Mouse (Mus musculus) thymus, postnatal 14 days (tissue): ENCODE data around the gene Dlec1.

Experiments
- DNase-seq: peaks from one replicate; pipeline ENCODE4 v3.0.0; 2021

The Dlec1 gene

DNA sequence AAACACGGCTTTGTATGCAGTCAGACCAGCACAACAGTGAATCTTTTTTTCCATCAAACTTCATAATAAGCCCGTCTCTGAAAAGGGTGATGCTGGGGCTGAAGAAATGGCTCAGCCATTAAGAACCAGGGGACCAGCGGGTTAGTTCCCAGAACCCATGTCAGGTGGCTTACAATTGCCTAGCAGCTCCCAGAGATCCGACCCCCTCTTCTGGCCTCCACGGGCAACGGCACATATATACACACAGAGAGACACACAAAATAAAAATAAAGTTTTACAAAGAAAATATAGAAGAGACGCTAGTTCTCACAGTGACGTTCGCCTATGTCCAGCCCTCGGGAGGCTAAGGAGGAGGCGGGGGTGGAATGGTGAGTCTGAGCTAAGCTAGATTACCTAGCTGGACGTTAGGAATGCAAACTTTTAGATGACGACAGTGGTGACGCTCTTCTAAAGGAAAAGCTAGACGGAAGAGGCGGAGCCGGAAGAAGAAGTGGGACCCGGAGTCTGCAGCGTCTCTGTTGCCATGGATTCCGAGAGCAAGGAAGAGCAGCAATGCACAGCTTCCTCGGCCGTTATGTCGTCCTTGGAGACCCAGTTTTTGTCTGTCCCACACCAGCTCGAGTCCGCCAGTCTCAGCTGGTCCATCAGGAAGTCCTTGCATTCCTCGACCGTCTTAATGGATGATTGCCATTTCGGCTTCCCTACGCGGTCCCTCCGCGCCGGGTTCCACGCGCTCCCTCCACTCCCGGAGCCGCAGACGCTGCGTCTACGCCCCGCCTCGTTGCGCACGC, at the start of gene Dlec1:
Gene Dlec1, plus strand, starts transcription at position 487 of the 791 bp plus-strand sequence.
- DNase-seq: peak; percentile 79

DNA sequence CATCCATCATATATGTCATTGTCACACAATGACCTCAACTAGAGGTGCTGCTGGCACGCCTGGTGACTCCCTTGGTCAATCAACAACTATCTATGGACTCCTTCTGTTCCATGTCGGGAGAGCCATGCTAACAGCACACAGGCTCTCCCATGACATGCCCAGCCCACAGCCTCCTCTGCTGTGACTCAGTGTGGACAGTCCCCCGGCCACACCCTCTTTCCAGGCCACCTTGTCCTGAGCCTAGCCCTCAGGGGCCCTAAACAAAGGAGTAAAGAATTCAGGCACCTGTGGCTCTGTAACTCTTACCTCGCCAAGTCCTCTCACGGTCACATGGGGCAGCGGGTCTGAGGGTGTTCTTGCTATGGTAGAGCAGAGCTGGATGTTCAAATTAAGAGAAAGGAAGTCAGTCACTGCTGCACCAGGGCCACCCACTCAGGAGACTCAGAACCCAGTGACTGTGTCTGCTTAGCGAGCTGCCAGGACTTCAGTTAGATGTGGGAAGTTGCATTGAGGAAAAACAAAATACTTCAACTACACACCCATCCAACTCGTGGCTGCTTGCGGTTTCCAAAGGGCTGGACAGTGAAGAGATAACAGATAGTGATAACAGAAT, 48.2 kb upstream of the Dlec1 start:
- no peak for DNase-seq

DNA sequence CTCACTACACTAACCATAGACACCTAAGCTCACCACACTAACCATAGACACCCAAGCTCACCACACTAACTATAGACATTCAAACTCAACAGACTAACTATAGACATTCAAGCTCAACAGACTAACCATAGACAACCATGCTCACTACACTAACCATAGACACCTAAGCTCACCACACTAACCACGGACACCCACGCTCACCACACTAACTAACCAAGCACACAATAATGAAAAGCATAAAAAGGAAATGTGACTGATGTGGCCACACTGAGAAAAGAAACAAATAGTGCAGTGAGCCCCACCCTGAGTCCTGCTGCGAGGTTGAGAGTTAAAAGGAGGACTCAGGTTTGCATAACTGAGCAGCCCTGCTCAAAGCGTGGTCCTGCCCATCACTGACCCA, 46.9 kb upstream of the Dlec1 start:
- DNase-seq: no peak

DNA sequence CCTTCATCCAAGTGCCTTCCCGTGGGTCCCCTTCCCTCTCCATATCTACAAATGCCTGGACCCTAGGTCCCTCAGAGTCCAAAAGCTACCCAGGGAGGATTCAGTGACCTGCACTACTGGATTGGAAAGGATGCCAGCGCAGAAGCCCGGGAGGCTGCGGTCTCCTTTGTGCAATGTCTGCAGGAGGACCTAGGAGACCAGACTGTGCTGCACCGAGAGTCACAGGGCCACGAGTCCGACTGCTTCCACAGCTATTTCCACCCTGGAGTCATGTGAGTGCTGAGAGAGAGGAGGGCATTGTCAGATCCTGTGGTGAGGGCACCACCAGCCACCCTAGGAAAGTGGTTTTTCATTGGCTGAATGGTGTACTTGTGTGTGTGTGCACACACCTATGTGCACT, 44.0 kb upstream of the Dlec1 start:
- no peak for DNase-seq

DNA sequence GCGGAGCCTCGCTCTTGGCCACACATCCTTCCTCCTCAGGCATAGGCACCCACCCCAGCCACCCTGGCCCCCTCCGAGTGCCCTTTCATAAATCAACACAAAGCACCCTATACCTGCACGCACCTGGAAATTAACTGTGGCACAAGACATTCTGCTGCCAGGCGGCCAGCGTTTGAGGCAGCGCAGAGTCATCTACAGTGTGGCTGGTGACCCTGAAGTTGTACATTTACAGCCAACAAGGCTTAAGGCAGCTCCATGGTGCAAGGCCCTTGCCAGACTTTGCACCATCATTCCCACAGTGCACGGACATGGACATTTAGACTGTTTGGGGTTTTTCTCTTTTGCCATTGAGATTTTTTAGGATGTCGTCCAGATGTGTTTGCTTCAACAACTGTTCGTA, 41.6 kb upstream of the Dlec1 start:
- no peak for DNase-seq

DNA sequence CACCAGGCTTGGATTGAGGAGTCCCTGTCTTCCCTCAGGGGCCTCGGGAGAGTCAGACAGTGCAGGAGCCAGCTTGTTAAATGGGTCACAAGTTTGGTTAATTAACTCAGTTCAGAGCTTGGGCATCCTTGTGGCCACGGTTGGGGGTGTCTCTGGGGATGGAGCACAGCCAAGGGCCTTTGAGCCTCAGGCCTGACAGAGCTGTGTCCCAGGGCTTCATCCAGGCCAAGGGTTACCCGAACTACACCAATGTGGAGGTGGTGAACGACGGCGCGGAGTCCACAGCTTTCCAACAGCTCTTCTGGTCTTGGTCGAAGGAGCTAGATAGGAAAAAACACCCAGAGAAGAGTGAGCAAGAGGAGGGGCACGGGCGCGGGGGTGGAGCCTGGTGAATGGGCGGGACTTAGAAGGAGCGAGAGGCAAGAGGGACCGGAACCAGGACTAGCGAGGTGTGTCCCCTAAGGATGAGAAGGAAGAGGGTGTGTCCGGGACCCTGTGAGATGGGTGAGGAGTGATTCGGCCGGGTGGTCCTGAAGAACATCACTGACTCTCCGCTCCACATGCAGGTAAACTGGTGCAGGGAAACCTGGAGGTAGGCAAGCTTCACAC, 39.1 kb upstream of the Dlec1 start:
- peak; percentile 20 for DNase-seq

DNA sequence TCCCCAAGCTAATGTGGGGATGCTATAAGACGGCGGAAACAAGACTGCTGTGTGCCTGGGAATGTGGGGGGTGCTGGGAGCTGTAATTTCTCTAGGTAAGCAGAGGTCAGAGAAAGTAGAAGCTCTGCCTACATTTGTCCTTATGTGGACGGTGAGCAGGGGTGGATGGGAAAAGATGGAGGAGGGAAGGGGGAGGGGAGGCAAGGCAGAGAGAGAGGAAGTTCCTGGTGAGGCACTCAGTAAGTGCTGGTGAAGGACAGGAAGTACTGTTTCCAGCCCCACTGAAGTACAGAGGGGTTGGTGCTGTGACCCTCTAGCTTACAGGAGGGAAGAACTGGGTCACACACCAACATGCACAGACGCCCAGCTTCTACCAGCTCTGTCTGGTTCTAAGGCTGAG, 38.0 kb upstream of the Dlec1 start:
- peak; percentile 12 for DNase-seq

DNA sequence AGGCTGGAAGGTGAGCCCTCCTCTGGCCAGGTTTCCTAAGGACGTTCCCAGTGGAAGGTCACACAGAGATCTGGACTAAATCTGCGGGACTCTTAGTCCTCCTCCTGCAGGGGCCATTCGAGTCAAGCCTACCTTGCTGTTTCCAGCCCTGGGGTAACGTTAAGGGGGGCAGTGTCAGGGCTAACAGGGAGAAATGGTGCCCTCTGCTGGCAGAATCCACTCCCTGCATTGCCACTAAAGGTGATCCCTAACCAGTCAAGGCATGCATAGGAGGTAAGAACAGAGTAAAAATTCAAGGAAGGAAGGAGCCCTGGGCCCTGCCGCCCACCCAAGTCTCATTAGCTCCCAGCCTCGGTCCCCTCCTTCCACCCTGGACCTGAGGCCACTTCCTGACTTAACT, 34.7 kb upstream of the Dlec1 start:
- DNase-seq: peak; percentile 81

DNA sequence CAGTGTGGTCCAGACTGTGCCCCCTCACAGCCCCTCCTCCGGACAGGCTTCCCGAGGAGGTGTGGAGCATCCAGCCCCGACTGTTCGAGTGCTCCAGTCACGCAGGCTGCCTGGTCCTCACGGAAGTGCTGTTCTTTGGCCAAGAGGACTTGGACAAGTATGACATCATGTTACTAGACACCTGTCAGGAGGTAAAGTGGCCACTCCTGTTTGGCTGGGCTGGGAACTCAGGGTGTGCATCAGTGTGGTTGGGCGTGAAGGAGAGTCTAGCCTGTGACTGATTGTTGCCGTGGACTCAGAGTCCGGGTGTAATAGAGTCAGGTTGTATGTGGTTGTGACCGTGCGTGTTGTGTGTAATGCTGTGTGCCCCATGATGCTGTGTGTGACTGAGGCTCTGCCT, 34.0 kb upstream of the Dlec1 start:
- DNase-seq: no peak

DNA sequence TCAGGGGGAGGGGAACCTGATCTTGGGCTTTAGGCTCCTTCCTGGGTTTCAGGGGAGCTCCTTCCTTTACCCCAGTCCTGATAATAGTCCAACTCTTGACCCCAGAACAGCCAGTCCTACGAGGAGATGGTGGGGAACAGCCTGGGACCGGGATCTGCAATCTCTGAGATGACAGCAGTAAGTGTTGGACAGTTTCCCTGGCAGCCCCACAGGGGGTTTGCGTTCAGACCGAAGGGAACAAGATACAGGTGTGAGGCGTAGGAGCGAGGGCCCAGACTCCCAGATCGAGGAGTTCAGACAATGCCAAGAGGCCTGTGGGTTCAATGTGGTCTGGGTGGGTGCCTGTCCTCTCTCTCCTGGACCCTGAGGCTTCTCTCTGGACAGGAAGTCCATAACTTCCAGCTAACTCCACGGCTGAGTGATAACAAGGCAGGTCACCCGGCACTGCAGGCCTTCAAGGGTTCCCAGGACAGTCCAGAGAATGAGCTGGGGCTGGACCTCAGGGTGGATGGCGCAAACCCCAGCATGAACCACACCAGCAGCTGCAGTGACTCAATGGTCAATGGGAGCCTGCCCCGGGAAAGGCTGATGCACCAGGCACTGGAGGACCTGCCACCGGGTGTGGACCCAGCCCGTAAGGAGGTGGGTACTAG, 32.0 kb upstream of the Dlec1 start:
- no peak for DNase-seq

DNA sequence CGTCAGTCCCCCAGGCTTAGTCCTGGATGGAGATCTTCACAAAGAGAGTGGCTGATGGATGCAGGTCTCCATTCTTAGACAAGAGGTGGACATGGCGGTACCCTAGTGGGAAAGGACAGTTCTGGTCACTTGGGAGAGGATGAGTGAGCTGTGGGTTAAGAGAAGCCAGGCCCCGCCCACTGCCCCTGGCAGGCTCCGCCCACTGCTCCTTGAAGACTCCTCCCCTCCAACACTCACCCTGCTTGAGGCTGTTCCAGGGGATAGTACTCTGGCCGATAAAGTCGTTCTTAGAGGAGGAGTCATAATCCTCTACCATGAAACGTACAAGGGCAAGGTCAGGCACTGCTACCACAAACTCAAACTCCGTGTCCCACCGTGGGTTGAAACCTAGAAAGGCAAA, 30.5 kb upstream of the Dlec1 start:
- no peak for DNase-seq

DNA sequence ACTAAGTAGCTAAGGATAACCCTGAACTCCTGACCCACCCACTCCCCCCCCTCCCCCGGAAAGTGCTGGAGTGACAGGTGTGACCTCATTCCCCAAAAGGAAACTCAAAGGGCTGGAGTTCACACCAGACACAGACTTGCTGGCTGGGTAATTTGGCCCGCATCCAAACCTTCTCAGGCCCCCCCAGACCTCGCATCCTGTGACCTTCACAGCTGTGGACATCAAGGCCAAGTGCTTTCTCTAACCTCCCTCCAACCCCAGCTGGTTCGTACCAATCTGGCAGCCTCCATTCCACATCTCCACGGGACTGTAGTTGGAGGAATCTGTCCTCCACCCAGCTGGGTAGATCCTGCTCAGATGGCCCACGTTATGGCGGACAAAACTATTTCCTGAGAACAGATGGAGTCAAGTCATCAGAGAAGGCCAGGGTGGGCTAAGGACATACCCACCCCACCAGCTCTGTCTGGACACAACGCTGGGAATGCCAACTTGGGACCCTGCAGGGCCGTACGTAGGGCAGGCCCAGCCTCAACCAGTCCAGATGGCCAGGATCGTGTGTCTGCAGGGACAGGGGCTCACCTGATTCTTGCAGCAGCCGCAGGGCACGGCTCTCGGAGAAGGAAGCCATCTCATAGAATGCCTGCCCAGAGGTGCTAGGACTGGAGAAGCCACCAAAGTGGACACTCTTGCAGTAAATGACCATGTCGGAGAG, 28.9 kb upstream of the Dlec1 start:
- DNase-seq: no peak

DNA sequence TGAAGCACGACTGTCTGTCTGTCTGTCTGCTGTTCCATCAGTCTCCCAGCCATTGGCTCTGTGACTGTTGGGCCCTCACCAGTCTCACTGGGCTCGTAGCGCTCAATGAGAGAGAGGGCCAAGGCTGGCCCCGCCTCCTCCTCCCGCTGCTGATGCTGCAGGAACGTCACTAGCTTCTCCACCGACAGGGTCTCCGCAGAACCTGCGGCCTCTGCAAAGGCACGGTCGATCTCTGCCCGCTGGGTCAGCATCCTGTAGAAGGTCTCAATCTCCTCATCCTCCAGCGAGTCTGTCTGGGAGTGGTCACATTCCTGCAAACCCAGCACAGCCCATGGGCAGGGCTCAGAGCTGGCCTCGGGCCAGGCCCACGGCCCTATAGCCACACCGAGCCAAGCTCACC, 26.6 kb upstream of the Dlec1 start:
- no peak for DNase-seq

DNA sequence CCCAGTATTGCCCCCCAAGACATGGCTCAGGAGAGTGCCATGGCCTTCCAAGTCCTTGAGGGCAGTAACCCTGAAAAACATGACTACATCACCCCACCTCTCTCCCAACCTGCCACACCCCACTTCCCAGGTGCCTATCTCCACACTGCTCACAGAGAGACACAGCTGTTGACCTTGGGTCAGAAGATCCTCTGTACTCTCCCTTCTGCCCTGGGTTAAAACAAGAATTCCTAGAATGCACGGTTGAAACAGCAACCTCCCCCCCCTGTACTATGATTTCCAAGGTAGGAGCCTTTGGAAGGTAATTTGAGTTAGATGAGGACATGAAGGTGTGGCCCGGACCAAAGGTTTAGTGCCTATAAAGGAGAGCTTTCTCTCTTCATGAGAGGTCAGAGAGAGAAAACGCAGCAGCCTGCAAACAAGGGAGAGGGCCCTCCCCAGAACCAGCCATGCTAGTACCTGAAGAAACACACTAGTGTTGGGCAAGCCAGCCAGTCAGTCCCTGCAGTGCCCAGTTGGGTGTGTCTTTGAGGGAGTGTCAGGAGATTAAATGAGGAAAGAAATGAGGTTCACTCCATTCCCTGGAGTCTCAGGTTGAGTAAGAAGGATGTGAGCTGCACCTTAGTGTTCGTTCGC, 22.1 kb upstream of the Dlec1 start:
- no peak for DNase-seq

DNA sequence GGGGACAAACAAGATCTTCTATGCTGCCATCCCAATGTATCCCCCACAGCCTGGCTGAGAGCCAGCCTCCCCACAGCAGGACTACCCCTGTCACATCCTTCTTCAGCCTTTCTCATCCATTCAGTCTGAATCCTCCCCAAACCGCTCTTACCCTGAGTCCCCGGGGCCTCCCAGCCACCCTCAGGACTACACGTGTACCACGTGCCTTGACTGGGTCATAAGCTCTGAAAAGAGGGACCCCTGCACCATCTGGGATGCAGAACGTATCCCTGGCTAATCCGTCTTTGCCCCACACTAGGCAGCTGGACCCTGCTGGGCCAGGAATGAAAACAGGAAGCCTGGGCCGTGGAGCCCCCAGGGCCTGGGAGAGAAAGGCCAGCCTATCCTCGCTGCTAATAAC, 20.2 kb upstream of the Dlec1 start:
- DNase-seq: no peak

DNA sequence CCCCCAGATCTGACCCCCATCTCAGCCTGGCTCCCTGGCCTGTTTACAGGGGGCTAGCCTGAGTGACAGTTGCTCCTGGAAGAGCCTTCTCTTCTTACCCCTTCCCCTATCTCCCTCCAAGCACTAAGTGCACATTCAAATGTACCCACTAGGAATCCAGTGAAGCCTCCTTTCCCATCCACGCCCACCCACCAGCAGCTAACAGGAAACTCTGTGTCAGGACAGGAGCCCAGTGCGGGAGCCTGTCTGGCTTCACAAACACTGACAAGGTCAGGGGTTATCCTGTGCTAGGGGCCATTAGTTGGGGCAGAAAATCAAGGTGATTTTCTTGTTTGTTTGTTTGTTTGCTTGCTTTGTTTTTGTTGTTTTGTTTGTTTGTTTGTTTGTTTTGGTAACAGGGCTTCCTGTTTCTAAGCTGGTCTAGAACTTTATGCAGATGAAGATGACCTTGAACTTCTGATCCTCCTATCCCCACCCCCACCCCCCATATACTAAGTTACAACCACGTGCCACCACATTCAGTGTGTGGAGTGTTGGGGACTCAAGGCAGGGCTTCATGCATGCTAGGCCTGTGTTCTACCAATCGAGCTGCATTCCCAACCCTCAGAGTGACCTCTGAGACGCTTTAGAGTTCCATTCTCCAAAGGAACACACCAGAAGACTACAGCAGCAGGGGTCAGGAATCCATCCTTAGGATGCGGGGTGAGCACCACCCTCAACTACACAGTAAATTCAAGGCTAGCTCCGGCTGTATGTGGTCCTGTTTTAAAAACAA, 19.4 kb upstream of the Dlec1 start:
- no peak for DNase-seq

DNA sequence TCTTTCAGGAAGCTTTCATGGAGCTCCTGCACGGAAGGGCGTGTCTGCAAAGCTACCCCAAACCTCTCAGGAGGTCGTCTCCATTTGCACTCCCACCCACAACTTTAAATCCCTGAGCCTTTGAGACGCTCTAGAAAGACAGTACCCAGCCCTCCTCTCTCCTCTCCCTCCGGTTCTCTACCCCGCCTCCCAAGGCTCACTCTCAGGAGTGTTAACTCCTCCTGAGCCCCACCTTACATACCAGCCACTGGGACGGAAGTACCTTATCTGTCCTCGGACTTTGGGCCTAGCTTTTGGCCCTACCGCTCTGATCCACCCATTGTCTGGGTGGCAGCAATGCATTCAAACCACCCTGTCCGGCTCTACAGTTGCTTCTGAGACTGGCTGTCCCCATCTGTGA, 18.3 kb upstream of the Dlec1 start:
- DNase-seq: no peak

DNA sequence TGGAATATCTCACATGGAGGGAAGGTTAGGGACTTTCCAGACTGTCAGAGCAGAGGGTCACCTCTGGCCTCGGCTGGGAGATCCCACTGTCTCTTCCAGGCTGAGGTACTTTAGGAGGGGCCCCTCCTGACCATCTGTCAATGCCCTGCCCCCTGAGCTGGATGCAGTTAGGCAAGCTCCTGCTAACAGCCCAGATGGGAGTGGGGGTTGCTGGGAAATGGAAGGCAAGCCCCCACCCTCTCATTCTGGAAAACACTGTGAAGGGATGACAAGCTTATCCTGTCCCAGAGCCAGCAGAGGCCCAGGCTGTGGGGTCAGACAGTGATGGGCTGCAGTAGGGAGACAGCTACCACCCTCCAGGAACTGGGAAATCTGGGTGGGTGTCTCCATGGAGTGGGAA, 15.8 kb upstream of the Dlec1 start:
- no peak for DNase-seq

DNA sequence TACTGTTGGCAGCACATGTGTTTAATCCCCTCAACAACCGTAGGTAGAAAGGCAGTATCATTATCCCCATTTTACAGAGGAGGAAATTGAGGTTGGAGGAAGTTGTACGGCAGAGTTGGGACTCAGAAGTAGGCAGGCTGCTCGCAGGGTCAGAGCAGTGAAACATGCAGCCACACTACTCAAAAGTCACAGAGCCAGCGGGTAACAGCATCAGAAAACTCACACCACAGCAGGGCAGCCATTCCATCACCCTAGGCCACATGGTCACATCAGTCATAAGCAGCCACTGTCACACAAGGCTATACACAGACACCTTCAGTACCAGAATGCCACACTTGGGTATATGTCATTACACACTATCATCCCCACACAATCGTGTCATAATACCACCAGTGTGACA, 15.0 kb upstream of the Dlec1 start:
- no peak for DNase-seq

DNA sequence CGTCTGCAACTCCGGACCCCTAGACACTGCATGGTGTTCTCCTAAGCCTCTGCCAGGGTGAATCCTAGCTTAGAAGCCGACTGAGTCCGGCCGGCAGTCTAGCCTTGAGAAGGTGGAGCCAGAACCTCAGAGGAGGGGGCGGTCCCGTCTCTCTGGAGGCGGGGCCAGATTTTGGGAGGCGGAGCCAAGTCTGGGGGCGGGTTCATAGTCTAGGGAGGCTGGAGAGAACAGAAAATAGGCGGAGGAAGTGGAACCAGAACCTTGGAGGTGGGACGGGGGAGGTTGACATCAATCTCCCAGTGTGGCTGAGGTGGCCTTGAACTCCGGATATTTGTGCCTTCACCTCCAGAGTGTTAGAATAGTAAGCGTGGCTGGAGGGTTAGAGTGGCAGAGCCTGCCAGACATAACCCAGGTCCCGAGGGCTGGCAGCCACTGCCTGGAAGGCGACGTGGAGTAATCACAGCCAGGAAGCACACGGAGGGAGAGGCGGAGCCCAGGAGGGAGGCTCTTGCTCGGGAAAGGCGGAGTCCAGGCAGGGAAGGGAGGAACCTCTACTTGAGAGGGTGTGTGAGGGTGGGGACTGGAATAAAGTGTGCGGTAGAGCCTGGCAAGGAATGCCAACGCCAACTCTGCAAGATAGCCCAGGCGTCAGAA, 14.0 kb upstream of the Dlec1 start:
- DNase-seq: peak; percentile 66

DNA sequence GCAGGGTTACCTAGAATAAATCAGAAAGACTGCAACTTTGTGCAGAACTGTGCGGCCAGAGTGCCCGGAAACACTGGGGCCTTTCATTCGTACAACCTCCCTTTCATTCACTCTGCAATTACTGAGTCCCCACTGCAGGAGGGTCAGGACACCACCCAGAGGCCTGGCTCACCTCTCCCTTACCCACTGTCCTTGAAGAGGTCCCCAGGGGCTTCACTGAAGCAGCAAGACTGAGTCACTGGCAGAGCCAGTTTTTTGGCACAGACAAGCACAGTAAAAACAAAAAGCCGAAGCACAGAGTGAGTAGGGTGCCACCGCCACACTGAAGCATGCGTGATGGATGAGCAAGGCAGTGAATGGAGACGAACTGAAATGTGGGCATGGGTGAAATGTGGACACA, 12.8 kb upstream of the Dlec1 start:
- no peak for DNase-seq
